Mouse (Mus musculus) right cerebral cortex, postnatal 25 days (tissue): ENCODE measurements around the gene Fntb.

ENCODE experiments used
- DNase-seq: peaks from one replicate; pipeline ENCODE4 v3.0.0; 2022

The Fntb gene

GRCm38 (mm10) chr12:76889404-76890184, 124.2 kb downstream of the Fntb start:
- no peak for DNase-seq

GRCm38 (mm10) chr12:76891160-76891559, 125.8 kb downstream of the Fntb start:
- DNase-seq, result no peak

- DNase-seq, result no peak
Measured at GRCm38 (mm10) chr12:76892910-76893695, 127.7 kb downstream of the Fntb start.

- DNase-seq, result no peak
Measured at GRCm38 (mm10) chr12:76894792-76895559, 129.6 kb downstream of the Fntb start.

- no peak for DNase-seq
Measured at GRCm38 (mm10) chr12:76895777-76896176, 130.4 kb downstream of the Fntb start.

GRCm38 (mm10) chr12:76896566-76896965, 131.2 kb downstream of the Fntb start:
- no peak for DNase-seq

- DNase-seq, result no peak
Measured at GRCm38 (mm10) chr12:76897006-76897405, 131.6 kb downstream of the Fntb start.

GRCm38 (mm10) chr12:76898141-76898540, 132.8 kb downstream of the Fntb start:
- DNase-seq, result no peak

- DNase-seq, result no peak
Measured at GRCm38 (mm10) chr12:76899261-76899975, 134.0 kb downstream of the Fntb start.

GRCm38 (mm10) chr12:76901508-76902294, 136.3 kb downstream of the Fntb start:
- DNase-seq, result no peak

- DNase-seq, result no peak
Measured at GRCm38 (mm10) chr12:76906278-76906677, 140.9 kb downstream of the Fntb start.

GRCm38 (mm10) chr12:76909218-76909617, 143.8 kb downstream of the Fntb start:
- DNase-seq, result no peak

GRCm38 (mm10) chr12:76910258-76910940, 145.0 kb downstream of the Fntb start:
- no peak for DNase-seq

GRCm38 (mm10) chr12:76911171-76911726, 145.9 kb downstream of the Fntb start:
- DNase-seq, result peak; percentile 19

- no peak for DNase-seq
Measured at GRCm38 (mm10) chr12:76912193-76912592, 146.8 kb downstream of the Fntb start.

GRCm38 (mm10) chr12:76916163-76916562, 150.8 kb downstream of the Fntb start:
- DNase-seq, result no peak

GRCm38 (mm10) chr12:76918113-76918512, 152.7 kb downstream of the Fntb start:
- no peak for DNase-seq

- no peak for DNase-seq
Measured at GRCm38 (mm10) chr12:76918855-76919254, 153.5 kb downstream of the Fntb start.

- DNase-seq, result no peak
Measured at GRCm38 (mm10) chr12:76920398-76920797, 155.0 kb downstream of the Fntb start.

GRCm38 (mm10) chr12:76920990-76921389, 155.6 kb downstream of the Fntb start:
- no peak for DNase-seq

GRCm38 (mm10) chr12:76923118-76923517, 157.7 kb downstream of the Fntb start:
- DNase-seq, result no peak
